Mouse (Mus musculus) right cerebral cortex, postnatal 4 days (tissue): ENCODE measurements at regions not wholly inside any gene's neighbourhood (a gene's known extent, or its start where the extent isn't known, plus 50 kb on each side); places are given as distances from the start of the nearest gene placed in this dataset.

Experiments
- DNase-seq: peaks from one replicate; pipeline ENCODE4 v3.0.0-alpha.2; 2022

DNA sequence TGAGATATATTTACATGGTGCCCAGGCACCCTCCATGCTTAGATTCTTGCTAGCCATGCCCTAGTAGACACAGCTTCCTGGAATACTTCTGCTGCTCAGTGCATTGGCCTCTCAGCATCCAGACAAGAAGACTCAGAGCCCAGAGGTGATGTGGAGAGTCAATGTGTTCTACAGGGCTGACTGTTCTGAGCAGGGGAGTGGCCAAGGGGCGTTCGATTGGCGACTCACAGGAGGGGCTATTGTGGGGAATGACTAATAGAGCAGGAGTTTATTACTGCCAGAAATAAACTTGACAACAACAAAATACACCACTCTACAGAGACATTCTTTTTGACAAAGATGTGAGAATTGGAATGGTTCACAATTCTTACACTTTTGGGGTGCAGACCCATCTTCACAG lies 156.3 kb downstream of the Mtx2 start:
- no peak for DNase-seq

GRCm38 (mm10) chr2:74993802-74994201 lies 168.2 kb downstream of the Mtx2 start:
- DNase-seq = no peak

- no peak for DNase-seq
Measured at GRCm38 (mm10) chr2:74994998-74995397, 169.4 kb downstream of the Mtx2 start.

GRCm38 (mm10) chr2:74997736-74998135 lies 172.1 kb downstream of the Mtx2 start:
- DNase-seq = no peak

DNA sequence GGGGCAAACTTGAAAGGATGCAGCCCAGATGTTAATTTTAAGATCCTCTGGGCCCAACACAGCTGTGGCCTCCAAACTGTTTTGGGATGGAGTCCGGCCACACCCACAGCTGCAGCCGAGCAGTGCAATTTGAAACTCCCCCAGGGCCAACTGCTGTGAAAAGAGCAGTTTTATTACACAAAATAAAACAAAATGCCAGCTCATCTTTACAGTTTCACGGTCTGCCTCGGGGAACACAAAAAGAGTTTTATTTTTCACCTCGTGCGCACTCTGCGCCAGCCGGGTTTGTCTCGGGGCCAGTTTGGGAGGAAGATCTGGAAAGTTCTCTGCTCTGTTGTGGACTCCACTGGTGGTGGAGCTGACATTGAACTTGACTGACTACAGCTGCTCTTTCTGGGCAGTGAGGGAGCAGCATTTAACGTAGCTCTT lies 174.8 kb downstream of the Mtx2 start:
- no peak for DNase-seq

GRCm38 (mm10) chr2:75002562-75002961 lies 177.0 kb downstream of the Mtx2 start:
- peak; percentile 10 for DNase-seq

DNA sequence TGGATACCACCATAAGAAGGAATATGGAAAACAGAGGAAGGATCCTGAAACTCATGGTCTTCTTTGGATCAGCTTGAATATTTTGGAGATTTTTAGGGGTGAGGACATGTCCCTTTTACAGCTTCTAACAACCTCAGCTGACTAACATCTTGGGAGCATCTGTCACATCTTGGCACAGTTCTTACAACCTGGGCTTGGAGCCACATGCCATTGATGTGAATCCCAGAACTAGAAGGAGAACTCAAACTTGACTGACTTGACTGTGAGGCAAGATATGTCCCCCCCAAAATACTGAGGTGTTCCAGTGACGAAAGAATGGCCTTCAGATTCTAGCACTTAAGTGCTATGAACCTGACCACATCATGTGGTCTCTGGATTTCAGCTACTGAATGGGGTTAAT lies 182.5 kb downstream of the Mtx2 start:
- DNase-seq = no peak

DNA sequence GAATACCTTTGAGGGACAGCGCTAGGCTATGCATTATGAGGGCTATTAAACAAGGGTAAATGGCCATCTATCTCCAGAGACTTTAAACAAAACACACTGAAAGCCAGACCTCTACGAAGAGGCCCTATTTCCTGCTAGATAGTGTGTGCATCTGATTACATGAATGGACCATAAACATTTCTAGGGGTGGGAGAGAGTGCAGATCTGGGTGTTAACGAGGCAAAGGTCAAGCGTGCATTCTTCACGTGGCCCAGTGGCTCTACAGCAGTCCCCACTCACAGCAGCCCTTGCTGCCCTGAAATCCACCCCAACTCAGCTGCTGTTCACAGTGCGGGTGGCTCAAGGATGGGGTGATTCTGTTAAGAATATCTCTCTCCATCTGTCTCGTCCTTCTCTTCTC lies 185.0 kb downstream of the Mtx2 start:
- DNase-seq = no peak

DNA sequence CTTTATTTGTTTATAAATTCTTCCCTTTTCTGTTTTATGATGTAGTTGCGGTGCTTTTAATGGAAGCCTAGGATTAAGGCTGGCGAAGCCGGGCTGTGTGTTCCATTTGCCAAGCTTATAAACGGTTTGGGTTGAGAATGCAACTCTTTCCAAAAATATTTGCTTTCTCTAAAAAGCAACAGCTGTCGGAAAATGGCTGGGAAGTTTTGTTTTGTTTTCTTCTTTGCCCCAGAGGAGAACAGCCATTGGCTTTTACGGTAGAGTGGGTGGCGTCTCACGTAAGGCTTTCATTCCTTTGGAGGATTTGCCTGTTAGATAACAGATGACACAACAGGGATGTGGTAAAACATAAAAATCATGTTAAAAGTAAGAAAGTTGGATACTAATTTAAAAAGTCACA lies 186.4 kb downstream of the Mtx2 start:
- DNase-seq = no peak

DNA sequence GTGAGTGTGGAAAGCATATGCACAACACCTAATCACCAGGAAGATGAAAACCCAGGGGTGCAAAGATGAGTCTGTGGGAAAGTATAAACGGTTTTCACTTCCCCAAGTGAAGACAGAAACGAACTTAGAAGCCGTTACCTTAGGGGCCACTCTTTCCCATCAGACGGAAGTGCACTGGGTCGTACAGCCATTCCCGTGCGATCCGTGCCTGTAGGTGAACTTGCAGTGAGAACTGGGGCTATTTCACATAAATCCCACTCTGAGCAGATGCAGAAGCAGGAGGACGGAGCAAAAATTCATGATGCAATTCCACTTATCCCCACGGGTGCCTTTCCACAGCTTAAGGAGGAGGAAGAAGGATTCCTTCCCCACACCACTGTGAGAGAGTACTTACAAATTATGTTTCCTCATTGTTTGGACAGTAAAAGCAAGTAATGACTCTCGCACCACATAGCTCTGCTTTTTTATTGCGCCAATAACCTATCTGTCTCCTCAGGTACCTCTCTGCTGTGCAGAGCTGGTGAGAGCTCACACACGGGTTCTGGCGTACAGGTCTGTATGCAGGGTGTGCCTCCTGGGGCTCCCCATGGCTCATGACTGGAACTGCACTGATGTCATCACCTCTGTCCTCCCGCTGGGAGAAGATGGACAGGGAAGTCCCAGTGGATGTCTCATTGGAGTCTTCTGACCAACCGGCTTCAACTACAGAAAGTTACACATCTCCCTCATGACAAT lies 189.6 kb downstream of the Mtx2 start:
- no peak for DNase-seq

DNA sequence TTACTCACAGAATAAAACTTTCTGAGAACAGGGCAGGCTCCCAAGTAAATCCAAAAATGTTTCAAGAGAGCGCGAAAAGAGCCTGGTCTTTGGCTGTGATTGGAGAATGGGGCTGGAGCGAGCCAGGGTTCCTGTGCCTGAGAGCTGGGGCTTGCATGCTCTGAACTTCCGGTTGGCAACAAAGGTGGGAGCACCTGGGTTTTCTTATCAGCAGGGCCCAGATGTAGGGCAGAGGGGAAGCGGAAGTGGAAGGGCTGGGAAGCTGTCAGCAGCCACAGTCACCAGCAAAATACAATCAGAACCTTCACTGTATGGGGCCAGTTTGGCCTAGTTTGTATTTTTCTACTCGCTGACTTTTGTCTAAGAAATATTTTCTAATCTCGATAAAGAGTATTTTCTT lies 193.9 kb downstream of the Mtx2 start:
- DNase-seq = no peak

GRCm38 (mm10) chr2:75021639-75022038 lies 196.0 kb downstream of the Mtx2 start:
- DNase-seq = no peak

- DNase-seq = no peak
Measured at GRCm38 (mm10) chr2:75028151-75028550, 202.5 kb downstream of the Mtx2 start.

DNA sequence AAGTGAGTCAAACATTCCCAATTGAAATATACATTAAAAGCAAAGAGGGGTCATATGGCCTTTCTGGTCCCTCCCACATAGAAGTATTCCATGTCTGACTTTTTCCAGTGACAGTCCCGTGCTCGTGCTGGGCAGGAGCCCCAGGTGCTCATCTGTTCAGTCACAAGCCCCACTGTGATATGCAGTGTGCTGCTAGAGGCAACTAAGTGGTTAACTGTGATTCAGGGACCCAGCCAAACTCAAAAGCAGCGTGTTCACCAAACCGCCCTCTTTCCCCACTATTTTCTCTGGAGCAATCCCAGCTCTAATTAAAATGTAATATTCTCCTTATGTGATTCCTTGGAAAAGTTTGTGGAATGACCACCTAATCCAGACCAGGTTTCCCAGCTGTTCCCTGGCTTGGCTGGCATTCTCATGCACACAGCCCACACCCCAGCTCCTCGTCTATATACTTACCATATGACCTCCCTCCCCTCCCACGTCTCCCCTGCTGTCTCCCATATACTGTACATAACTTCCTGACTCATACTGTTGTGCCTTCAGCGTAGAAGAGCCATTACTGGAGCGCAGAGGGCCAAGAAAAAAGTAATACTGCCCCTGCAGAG lies 203.6 kb downstream of the Mtx2 start:
- DNase-seq = no peak

DNA sequence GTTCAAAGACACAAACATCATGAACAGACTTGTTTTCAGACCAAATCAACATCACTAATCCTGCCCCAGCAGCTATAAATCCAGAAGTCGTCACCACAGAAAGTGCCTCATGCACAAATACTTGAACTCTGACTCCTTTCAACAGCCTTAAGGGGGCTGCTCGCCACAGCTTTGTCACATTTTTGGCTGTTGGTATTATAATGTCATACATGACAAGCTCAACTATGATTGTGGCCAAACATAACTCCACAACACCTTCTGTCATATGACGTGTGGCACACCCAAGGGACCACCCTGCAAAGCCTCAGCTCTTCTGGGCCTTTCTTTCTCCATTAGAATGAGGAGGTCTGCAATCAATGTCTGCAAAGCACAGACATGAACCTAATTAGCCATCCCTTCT lies 209.1 kb downstream of the Mtx2 start:
- DNase-seq = no peak

GRCm38 (mm10) chr2:75039066-75039465 lies 213.5 kb downstream of the Mtx2 start:
- DNase-seq = no peak

DNA sequence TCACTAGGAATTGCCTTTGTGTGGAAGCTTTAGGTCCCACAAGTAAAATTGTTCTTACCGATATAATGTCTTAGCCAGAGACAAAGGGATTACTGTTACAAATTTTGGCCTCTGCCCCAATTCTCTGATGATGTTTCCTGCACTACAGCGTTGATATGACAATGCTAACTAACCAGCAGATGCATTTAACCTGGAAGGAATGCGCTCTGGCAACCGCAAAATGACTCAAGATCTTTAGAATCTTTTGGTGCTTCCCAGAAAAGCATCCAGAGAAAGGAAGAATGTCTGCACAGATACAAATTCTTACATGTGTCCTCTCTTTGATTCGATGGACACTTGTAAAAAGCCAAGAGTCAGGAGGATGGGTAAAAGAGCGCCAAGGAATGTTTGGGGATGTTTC lies 221.3 kb downstream of the Mtx2 start:
- DNase-seq = no peak

GRCm38 (mm10) chr2:75048071-75048470 lies 222.5 kb downstream of the Mtx2 start:
- DNase-seq = no peak

DNA sequence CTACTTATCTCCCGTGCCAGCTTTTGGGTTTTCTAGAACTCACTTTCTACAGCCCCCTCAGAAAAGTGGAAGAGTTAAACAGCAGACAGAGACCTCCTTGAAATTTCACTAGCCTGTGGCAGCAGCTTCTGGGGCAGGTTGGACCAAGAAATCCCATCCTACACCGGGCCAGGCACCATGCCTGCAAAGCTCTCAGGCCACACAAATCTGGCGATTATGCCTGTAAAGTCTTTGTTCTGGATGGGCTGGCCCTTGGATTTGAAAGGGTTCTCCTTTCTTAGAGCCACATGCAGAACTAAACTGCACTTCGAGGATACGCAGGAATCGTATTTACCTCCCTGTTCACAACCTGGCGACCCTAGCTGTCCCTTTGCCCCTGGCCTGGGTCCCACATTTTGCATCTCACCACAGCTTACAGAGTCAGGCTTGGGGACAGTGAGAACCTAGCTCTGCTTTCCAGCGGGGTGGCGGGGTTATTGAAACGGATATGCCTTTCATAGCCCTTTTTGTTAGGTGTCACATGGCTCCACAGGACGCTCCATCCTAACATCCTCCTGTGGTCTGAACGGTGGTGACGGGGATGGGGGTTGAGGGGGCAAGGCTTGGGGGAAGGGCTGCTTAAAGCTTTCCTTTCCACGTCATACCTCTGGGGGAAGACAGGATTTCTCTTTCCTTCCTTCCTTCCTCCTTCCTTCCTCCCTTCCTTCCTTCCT lies 229.0 kb downstream of the Mtx2 start:
- peak; percentile 41 for DNase-seq

GRCm38 (mm10) chr2:75055187-75055543 lies 229.6 kb downstream of the Mtx2 start:
- peak; percentile 66 for DNase-seq

DNA sequence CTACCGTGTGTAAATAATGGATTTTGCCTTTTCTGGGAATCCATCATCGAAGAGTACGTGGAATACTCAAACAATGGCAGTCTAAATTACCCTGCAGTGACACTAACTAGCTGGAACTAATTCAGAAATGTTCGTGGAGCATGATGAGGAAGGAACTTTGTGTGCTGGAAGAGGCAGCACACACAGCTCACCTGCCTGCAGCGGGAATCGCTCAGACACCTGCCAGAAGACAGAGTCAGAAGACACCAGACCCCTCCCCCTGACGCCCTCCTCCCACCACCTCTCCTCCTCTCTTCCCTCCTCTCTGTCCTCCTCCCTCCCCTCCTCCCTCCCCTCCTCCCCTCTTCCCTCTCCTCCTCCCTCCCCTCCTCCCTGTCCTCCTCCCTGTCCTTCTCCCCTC lies 235.4 kb downstream of the Mtx2 start:
- no peak for DNase-seq

DNA sequence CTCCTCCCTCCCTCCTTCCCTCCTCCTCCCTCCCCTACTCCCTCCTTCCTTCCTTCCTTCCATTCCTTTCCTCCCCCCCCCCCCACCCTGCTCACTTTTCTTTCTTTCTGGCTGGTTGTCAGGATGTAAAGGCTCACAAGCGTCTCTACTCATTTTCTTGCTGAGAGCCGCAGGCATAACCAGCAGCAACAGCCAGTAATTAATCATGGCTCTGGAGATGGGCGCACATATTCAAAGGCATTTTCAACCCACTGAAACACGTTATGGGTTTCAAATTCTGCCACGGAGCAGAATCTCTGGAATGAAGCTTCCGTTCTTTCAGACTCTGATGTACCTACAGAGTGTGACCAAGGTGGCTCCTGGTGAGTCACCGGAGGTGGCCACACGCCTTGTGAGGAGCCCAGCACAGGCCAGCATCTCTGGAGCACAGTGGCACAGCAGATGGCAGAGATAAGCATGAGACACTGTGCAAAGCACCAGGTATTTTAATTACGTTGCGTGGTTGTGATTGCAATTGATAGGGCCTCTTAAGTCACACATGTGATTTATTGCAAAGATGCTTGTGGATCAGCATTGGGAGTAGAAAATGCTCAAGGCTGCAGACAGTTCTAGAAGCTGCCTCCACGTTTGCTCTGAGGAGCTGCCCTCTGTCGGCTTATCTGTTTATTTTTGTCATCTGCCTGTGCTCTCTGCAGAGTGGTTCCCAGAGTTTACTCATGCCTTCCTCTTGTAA lies 236.0 kb downstream of the Mtx2 start:
- no peak for DNase-seq

DNA sequence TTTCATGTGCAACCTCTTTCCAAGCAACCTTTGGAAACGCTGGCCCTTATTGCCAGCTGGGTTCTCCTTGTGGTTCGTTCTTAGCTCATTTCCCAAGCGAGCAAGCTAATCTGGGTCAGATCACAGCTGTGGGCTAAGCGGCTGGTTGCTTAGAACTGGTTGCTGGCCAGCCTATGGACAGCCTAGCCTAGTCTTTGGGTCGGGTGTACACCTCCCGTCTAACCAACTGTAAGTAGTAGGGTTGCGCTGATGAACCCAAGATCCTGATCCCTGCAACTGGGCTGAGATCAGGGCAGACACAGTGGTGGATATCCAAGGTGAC lies 236.5 kb downstream of the Mtx2 start:
- DNase-seq = no peak
